ENCODE assay signal across 8 mouse cellular contexts in the genomic region with DNA sequence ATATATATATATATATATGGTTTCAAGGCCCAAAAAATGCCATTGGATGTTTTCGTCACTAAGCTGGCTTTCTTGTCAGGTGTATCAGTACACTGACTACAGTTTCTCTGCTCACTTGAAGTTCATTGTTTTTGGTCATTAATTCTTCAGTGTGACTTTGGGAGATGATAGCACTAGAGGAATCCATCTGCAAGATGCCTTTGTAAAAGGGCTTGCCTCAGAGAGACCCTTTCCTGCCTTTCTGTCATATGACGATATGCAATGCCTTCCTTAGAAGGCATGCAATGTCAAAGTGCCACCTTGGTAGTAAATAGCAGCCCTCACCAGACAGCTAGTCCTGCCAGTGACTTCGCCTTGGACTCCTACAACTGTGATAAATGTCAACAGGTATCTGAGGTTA. TPM values are rescaled to one million over a fixed set of nuclear protein-coding genes. Genes with fewer than 3 reads are reported as not detected.
DNase-seq lines count a peak whose midpoint lies in the region; ATAC-seq and TF ChIP-seq lines count a peak whose summit lies in the region.

No protein-coding gene starts in this region.

- no peak for TF ChIP-seq CTCF in lung, postnatal 0 days (IDR thresholded peaks at IDR 0.05)

- H3K4me3 ChIP-seq in lung, postnatal 0 days (ENCODE audit: low read depth, low read length): no peak overlapping the region; the same call in 1 of the 2 replicates
- no peak overlapping the region; the same call in 1 of the 2 replicates for H3K4me3 ChIP-seq in forebrain, embryonic 12.5 days (replicated peaks)
- peak overlapping the region; percentile 98 for H3K4me3 ChIP-seq in limb, embryonic 13.5 days
- H3K4me3 ChIP-seq in stomach, embryonic 14.5 days (ENCODE audit: low read depth, low read length): peak overlapping the region; percentile 70

- no peak overlapping the region for H3K9ac ChIP-seq in lung, postnatal 0 days (replicated peaks; ENCODE audit: low read depth)
- H3K9ac ChIP-seq in forebrain, embryonic 12.5 days: no peak overlapping the region
- 0 out of 2 replicates have a peak overlapping the region, but pooled peaks have one; percentile 40 for H3K9ac ChIP-seq in limb, embryonic 13.5 days
- H3K9ac ChIP-seq in stomach, embryonic 14.5 days (replicated peaks; ENCODE audit: low read depth, low read length): no peak overlapping the region

- H3K36me3 ChIP-seq in lung, postnatal 0 days (ENCODE audit: insufficient read depth, low read length): no peaks in the 10 kb centered on the region
- H3K36me3 ChIP-seq in forebrain, embryonic 12.5 days (replicated peaks): peaks cover 7% of the 10 kb centered on the region; the same call in 1 of the 2 replicates
- peaks cover 7% of the 10 kb centered on the region for H3K36me3 ChIP-seq in limb, embryonic 13.5 days
- H3K36me3 ChIP-seq in stomach, embryonic 14.5 days (ENCODE audit: control insufficient read depth, insufficient read depth, low read length): no peaks in the 10 kb centered on the region; the same call in 1 of the 2 replicates

- H3K27ac ChIP-seq in lung, postnatal 0 days (ENCODE audit: low read length): peak overlapping the region; percentile 74; the same call in 1 of the 2 replicates
- no peak overlapping the region for H3K27ac ChIP-seq in forebrain, embryonic 12.5 days
- no peak overlapping the region for H3K27ac ChIP-seq in limb, embryonic 13.5 days
- H3K27ac ChIP-seq in stomach, embryonic 14.5 days (ENCODE audit: low read length): no peak overlapping the region

- intact Hi-C loops in gastrocnemius, postnatal 14 days (cut with DNase I; ENCODE audit: low total_unique reads): loop anchor here (5.0 kb wide), 1 partner anchor 71 kb away; no protein-coding TSS in a partner anchor

- H3K4me2 ChIP-seq in lung, postnatal 0 days (replicated peaks; ENCODE audit: low read depth, low read length): peak overlapping the region; percentile 98; the same call in 1 of the 2 replicates
- H3K4me2 ChIP-seq in forebrain, embryonic 12.5 days: peak overlapping the region; percentile 90
- peak overlapping the region; percentile 93 for H3K4me2 ChIP-seq in limb, embryonic 13.5 days (replicated peaks)
- peak overlapping the region; percentile 41 for H3K4me2 ChIP-seq in stomach, embryonic 14.5 days (replicated peaks; ENCODE audit: low read depth, low read length)

- TF ChIP-seq EP300 in lung, postnatal 0 days (IDR thresholded peaks at IDR 0.05): no peak

- H3K4me1 ChIP-seq in lung, postnatal 0 days (ENCODE audit: insufficient read depth, low read depth, low read length): peaks cover 6% of the 10 kb centered on the region; the same call in 1 of the 2 replicates
- peaks cover 26% of the 10 kb centered on the region for H3K4me1 ChIP-seq in forebrain, embryonic 12.5 days
- peaks cover 27% of the 10 kb centered on the region for H3K4me1 ChIP-seq in limb, embryonic 13.5 days
- H3K4me1 ChIP-seq in stomach, embryonic 14.5 days (ENCODE audit: control insufficient read depth, insufficient read depth, low read length): peaks cover 20% of the 10 kb centered on the region

- DNase-seq in lung, postnatal 0 days (ENCODE audit: low spot score): no peak
- no peak for DNase-seq in lung, postnatal 14 days
- DNase-seq in right cerebral cortex, postnatal 36 days (ENCODE audit: low spot score in 2 of 2): no peak
- no peak for DNase-seq in layer of hippocampus, postnatal 14 days (ENCODE audit: low spot score in 2 of 2)
- no peak for DNase-seq in gastrocnemius, postnatal 14 days

- ATAC-seq in lung, postnatal 0 days: no peak
- no peak for ATAC-seq in forebrain, embryonic 12.5 days (ENCODE audit: low FRiP score)
- ATAC-seq in limb, embryonic 13.5 days (ENCODE audit: low FRiP score, low read depth): no peak
- no peak for ATAC-seq in stomach, embryonic 14.5 days (ENCODE audit: insufficient number of reproducible peaks, insufficient read depth, low FRiP score, low read depth)

- 65% methylated on average over 3 of the region's 3 CpGs for WGBS in lung, postnatal 0 days
- WGBS in forebrain, embryonic 12.5 days: 57% methylated on average over 3 of the region's 3 CpGs
- 65% methylated on average over 3 of the region's 3 CpGs for WGBS in limb, embryonic 13.5 days
- WGBS in stomach, embryonic 14.5 days: 65% methylated on average over 3 of the region's 3 CpGs

- no peaks in the 10 kb centered on the region for H3K27me3 ChIP-seq in lung, postnatal 0 days (replicated peaks; ENCODE audit: insufficient read depth, low read length)
- H3K27me3 ChIP-seq in forebrain, embryonic 12.5 days: peaks cover 25% of the 10 kb centered on the region
- H3K27me3 ChIP-seq in limb, embryonic 13.5 days: peaks cover 11% of the 10 kb centered on the region; the same call in 1 of the 2 replicates
- H3K27me3 ChIP-seq in stomach, embryonic 14.5 days (ENCODE audit: control insufficient read depth, insufficient read depth, low read length): no peaks in the 10 kb centered on the region

- no peaks in the 10 kb centered on the region for H3K9me3 ChIP-seq in lung, postnatal 0 days (ENCODE audit: low read length)
- H3K9me3 ChIP-seq in forebrain, embryonic 12.5 days: no peaks in the 10 kb centered on the region
- no peaks in the 10 kb centered on the region for H3K9me3 ChIP-seq in limb, embryonic 13.5 days
- H3K9me3 ChIP-seq in stomach, embryonic 14.5 days (ENCODE audit: control insufficient read depth, low read depth, low read length): no peaks in the 10 kb centered on the region

RNA-seq across cellular contexts. Expression of a gene that starts 0.6 kb away (rescaled TPM):
- polyA plus RNA-seq in lung, postnatal 0 days (2015; fragmentation: Nextera tagmentation; extraction: Ambion mirVana): 209 and 226 TPM in 2 replicates
- polyA plus RNA-seq in forebrain, embryonic 12.5 days (2016; fragmentation: Nextera tagmentation; extraction: Ambion mirVana): 238 and 258 TPM in 2 replicates
- 391 and 427 TPM in 2 replicates for polyA plus RNA-seq in limb, embryonic 13.5 days (2015; fragmentation: Nextera tagmentation; extraction: Ambion mirVana)
- 373 and 402 TPM in 2 replicates for polyA plus RNA-seq in stomach, embryonic 14.5 days (2014; fragmentation: Nextera tagmentation; extraction: Ambion mirVana)
- total RNA-seq in layer of hippocampus, postnatal 14 days (2021): 100 to 1,000 TPM; 143 to 166 TPM
- 10 to 100 TPM; 65.9 to 75.8 TPM for total RNA-seq in gastrocnemius, postnatal 14 days (2021)

RNA-seq across cellular contexts. Expression of a gene that starts 38.6 kb away (rescaled TPM):
- polyA plus RNA-seq in lung, postnatal 0 days (2015; fragmentation: Nextera tagmentation; extraction: Ambion mirVana): 242 and 253 TPM in 2 replicates
- 206 and 217 TPM in 2 replicates for polyA plus RNA-seq in forebrain, embryonic 12.5 days (2016; fragmentation: Nextera tagmentation; extraction: Ambion mirVana)
- polyA plus RNA-seq in limb, embryonic 13.5 days (2015; fragmentation: Nextera tagmentation; extraction: Ambion mirVana): 184 and 186 TPM in 2 replicates
- polyA plus RNA-seq in stomach, embryonic 14.5 days (2014; fragmentation: Nextera tagmentation; extraction: Ambion mirVana): 246 and 251 TPM in 2 replicates
- 100 to 1,000 TPM; 306 to 313 TPM for total RNA-seq in layer of hippocampus, postnatal 14 days (2021)
- total RNA-seq in gastrocnemius, postnatal 14 days (2021): 100 to 1,000 TPM; 208 to 236 TPM

Comparison
In these comparisons a context has a peak if more than half of its experiments do, and no peak if none do; other contexts are left out.
1. H3K4me2 ChIP-seq: peak in every context shown above with its lines; median percentile 98 in lung, postnatal 0 days; 93 in limb, embryonic 13.5 days; 90 in forebrain, embryonic 12.5 days; 41 in stomach, embryonic 14.5 days.
2. H3K4me3 ChIP-seq: peak in limb, embryonic 13.5 days (single experiment) and stomach, embryonic 14.5 days (single experiment); none in lung, postnatal 0 days (single experiment) and forebrain, embryonic 12.5 days (single experiment).